Mouse (Mus musculus) liver, embryonic 14.5 days (tissue): Measurements from ENCODE around the gene Ap1g2.

Source experiments
- CTCF ChIP-seq: IDR thresholded peaks from 2 replicates; pipeline ENCODE4 v1.5.1; 2016; ENCODE audit warnings: antibody characterized with exemption, low read depth, control low read depth
- EP300 ChIP-seq: IDR thresholded peaks from 2 replicates; pipeline ENCODE4 v1.6.1; 2016; ENCODE audit warnings: antibody characterized with exemption, low read depth

DNA sequence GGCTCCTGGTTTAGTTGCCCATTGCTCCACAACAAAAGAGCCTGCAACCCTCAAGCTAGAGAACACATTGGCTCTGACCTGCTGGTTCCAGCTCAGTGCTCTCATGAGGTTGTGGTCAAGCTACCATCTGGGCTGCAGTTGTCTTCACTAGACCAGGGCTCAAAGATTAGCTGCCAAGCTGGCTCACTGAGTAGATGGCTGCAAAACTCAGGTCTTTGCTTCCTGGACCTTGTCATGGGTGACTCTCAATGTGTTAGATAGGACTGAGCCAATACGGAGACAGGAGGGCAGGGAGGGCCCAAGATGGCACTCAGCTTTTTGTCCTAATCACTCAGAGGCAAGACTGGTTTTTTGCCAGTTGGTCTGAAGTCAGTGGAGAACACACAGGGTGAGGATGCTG is 39.9 kb upstream of the Ap1g2 start:
- TF ChIP-seq CTCF (no peak), EP300 (no peak)
